Mouse (Mus musculus) erythroid progenitor cell, adult 5-6 weeks (primary cell): ENCODE data around the gene Upp1. TPM values are rescaled to one million over a fixed set of nuclear protein-coding genes. Genes with fewer than 3 reads are reported as not detected.
"Not testable (repeated sequence)": the region's sequence is repeated elsewhere in the genome, so short reads cannot be mapped to it uniquely, and the experiment has no call there.

Source experiments
- ATAC-seq: replicated peaks from 2 replicates; pipeline ENCODE4 v1.8.0; 2016; ENCODE audit warnings: moderate number of reproducible peaks, mild to moderate bottlenecking, moderate TSS enrichment, inconsistent platforms; ENCODE audit not compliant: poor library complexity, low FRiP score, severe bottlenecking
- total RNA-seq, 2 experiments: library from RNA; stranded (forward) in 1 of 2; stranded (reverse) in 1 of 2; fragments of 150-400 nt in 1 of 2; fragments of 186-747, 209-891 nt in 1 of 2; gene quantifications; 2 replicates each; pipeline versions ENCODE4 v1.2.3 to v1.2.4; 2015 to 2017; ENCODE audit warnings: low replicate concordance in 2 of 2

Gene Upp1
- total RNA-seq, 2 experiments from 2014 or later = not detected

DNA sequence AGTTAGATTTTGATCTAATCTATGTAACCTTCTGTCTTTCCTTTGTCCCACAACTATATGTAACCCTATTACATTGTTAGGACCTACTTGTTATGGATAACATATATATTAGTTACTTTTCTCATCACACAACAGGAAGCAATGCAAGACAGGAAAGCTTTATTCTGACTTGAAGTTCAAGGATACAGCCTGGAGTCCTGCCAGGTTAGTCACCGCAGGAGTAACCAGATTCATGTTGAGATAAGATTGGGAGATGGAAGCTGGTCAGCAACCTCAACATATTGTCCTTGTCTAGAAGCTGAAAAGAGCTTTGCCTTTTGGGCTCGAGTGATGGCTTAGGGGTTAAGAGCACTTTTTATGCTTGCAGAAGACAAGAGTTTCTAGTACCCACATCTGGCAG, 30.3 kb downstream of the Upp1 start:
- no peak for ATAC-seq

DNA sequence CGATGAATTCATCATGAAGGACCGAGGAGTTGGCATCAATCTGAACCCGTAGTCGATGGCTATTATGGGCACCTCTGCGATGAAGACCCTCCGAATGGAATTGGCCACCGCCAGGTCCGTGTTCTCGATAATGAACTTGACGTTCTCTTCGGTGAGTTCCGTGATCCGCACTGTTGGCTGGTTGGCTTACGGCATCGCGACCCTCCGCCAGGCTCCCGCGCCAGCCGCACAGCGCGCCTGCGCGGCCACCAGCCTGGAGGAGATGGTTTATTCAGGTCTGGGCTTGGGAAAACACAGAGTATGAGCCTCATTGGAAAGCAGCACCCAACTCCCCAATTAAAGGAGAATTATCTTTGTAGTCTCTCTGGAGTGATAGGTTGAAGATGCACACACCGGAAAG, 32.5 kb downstream of the Upp1 start:
- ATAC-seq = not testable (repeated sequence)

DNA sequence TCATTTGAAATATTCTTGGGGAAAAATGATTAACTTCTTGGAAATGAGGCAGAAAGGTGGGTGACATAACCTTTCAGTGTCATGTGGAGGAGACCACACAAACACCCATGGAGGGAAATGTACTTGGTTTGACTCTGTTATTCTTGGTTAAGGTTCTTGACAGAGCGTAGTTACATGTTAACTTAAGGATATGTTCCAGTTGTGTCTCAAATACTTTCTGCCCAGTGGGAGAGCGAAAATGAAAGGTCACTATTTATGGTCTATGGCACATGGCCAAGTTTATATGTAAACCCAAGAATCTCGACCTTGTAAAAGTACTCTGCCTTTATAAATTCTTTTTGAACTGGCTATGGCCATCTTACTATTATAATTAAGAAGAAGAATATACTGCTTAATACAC, 42.0 kb downstream of the Upp1 start:
- ATAC-seq = no peak

DNA sequence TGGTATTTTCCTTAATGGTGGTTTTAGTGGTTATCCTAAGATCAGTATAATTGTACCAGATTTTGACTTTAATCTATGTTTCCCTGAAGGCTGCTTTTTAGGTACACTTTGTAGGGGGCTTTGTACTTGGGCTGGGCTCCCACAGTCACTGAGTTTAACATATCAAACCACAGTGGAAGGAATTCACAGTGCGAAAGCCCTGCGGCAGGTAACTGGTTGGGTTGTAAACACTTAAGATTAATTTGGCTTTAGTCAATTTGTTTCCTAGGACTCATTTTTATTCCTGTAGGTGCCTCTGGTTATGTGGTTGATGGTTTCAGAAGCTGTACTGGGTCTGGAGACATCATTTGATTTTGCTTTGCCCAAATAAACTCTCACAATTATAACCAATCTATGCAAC, 49.4 kb downstream of the Upp1 start:
- no peak for ATAC-seq

DNA sequence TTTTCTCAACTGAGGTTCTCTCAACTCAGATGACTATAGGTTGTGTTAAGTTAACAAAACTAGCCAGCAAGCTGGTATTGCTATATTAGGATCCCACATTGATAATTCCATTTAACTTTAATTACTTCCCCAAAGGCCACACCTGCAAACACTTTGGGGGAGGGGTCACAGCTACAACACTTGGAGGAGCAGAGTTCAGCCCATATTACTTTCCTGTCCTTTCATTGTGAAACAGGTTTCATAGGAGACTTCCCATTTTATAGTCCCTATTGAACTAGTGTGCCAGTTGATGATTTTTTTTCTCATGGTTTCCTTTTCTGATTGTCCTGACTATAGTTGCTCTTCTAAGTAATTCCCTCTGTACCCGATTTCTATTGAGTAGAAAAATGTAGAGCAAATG, 63.6 kb downstream of the Upp1 start:
- ATAC-seq = no peak

Other genes starting within 250 kb of the Upp1 start
- 4.7 and 5.4 TPM in 2 replicates for gene Pkd1l1, start 144.8 kb upstream of the Upp1 start, total RNA-seq (2015; ENCODE audit: low replicate concordance)
- 1.7 and 7.8 TPM in 2 replicates for gene Pkd1l1, start 144.8 kb upstream of the Upp1 start, total RNA-seq (2017; ENCODE audit: low replicate concordance)
- 7.2 and 16.3 TPM in 2 replicates for gene Hus1, start 106.9 kb upstream of the Upp1 start, total RNA-seq (2015; ENCODE audit: low replicate concordance)
- 6.5 and 8.5 TPM in 2 replicates for gene Hus1, start 106.9 kb upstream of the Upp1 start, total RNA-seq (2017; ENCODE audit: low replicate concordance)
- gene Gm11992, start 69.5 kb upstream of the Upp1 start, total RNA-seq (2015; ENCODE audit: low replicate concordance) = not detected in 2 replicates
- gene Gm11992, start 69.5 kb upstream of the Upp1 start, total RNA-seq (2017; ENCODE audit: low replicate concordance) = not detected in 2 replicates
- not detected in 2 replicates for gene Sun3, start 69.1 kb upstream of the Upp1 start, total RNA-seq (2015; ENCODE audit: low replicate concordance)
- gene Sun3, start 69.1 kb upstream of the Upp1 start, total RNA-seq (2017; ENCODE audit: low replicate concordance) = not detected in 2 replicates
- gene Abca13, start 73.8 kb downstream of the Upp1 start, total RNA-seq (2015; ENCODE audit: low replicate concordance) = 5.0 and 7.2 TPM in 2 replicates
- gene Abca13, start 73.8 kb downstream of the Upp1 start, total RNA-seq (2017; ENCODE audit: low replicate concordance) = 4.4 and 4.6 TPM in 2 replicates